Mouse (Mus musculus) lung, postnatal 10 days (tissue): Measurements from ENCODE around the gene Sgtb.

ENCODE experiments used
- DNase-seq: peaks from one replicate; pipeline ENCODE4 v3.0.0; 2021

The Sgtb gene

GRCm38 (mm10) chr13:104110526-104110925, 985 bp downstream of the Sgtb start:
- DNase-seq, result no peak

- DNase-seq, result no peak
Measured at GRCm38 (mm10) chr13:104112266-104112900, 2.8 kb downstream of the Sgtb start.

- no peak for DNase-seq
Measured at GRCm38 (mm10) chr13:104113782-104114181, 4.2 kb downstream of the Sgtb start.

DNA sequence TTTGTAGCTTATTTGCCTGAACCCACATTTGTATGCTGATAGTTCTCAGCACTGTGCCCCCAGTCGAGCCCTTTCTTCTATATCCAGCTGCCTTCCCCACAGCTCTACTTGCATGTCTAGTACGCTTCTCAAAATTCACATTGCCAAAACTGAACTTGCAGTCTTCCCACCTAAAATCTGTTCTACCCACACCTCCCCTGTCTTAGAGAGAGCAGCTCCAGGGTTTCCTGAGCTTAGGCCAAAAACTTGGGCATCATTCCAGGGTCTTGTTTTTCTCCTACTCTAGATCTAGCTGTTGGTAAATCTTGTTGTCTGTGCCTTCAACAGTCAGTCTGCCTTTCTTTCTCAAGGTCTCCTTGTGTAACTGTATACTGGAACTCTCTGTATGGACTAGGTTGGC, 5.3 kb downstream of the Sgtb start:
- DNase-seq, result no peak

GRCm38 (mm10) chr13:104122078-104122840, 12.7 kb downstream of the Sgtb start:
- peak; percentile 12 for DNase-seq

DNA sequence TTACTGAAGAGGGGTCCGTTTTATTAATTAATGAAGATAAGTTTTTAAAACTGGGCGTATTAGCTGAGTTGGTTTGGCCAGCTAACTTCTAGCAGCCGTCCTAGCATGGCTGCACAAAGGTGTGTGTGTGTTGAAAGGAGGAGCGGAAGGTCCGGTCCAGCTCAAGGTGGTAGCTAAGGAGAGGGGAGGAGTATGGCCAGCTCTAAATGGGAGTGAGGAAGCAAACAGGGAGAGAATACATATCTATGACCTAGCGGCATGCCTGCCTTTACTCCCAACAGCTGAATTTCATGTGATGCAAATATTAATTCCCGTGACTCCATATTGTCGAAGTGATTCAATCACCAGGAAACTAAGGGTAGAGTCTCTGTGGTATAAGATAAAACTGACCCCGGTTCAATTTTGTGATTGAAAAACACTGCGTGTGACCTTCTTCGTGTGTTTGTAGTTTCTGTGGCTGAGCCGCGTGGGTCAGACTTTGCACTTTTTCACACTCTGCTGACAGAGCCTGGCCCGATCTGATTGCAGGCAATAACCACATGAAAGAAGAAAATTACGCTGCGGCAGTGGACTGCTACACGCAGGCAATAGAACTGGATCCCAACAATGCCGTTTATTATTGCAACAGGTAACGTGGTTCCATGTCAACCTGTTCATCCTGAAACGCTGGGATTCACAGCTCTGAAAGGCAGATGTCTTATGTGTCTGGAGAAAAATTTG, 14.3 kb downstream of the Sgtb start:
- DNase-seq, result no peak

- DNase-seq, result no peak
Measured at GRCm38 (mm10) chr13:104132561-104132960, 23.0 kb downstream of the Sgtb start.

DNA sequence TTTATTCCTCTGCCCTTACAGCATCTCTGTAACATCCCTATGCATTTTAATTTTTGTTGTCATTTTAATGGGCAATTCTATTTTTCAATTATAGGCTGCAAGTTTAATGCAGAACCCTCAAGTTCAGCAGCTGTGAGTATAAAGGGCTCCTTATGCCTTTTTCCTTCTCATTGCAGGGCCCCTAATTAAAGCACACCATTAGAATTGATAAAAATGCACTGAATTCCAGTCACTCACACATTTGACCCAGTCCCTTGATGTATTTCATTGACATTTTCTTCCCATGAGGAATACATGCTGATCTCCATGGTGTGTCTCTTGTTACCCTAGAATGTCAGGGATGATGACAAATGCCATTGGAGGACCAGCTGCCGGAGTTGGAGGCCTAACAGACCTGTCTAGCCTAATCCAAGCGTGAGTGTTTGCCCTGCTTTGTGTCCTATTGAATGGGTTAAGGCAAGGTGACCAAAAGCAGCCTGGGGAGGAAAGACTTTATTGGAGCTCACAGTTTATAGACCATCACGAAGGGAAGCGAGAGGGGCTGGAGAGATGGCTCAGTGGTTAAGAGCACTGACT, 25.1 kb downstream of the Sgtb start:
- DNase-seq, result no peak

GRCm38 (mm10) chr13:104139369-104140209, 30.0 kb downstream of the Sgtb start:
- DNase-seq, result peak; percentile 89

- DNase-seq, result no peak
Measured at GRCm38 (mm10) chr13:104144871-104145270, 35.3 kb downstream of the Sgtb start.

DNA sequence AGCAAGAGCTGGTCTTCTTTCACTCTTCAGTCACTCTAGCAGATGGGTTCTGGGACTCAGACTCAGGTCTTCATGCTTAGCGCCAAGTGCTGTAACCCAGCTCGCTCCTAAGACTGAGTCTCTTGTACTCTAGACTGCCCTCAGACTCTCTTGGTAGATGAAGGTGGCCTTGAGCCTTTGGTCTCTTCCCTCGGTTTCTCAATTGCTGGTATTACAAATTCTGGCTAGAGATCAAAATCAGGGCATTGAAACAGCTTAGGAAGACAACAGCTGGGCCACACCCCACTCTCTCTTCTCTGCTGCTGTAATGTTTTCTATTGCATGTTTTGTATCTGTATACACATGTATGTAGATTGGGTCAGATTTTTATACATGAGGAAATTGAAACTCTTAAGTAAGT, 36.1 kb downstream of the Sgtb start:
- DNase-seq, result no peak

DNA sequence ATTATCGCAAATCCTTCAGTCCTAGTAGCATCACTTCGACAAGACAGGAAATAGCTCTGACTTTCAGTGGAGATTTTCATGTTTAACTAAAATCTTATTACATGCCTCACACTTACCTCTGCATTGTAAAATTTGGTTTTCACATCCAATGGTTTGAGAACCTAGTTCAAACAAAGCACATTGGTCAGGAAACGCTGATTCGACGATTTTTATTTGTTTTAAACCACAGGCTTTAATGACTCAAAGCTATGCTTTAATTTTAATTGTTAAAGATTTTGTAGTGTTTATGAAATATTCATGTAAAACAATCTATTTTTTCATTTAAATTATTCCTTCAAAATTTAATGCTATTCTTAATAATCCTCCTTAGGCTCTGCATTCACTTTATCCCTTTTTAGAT, 44.6 kb downstream of the Sgtb start:
- DNase-seq, result no peak

DNA sequence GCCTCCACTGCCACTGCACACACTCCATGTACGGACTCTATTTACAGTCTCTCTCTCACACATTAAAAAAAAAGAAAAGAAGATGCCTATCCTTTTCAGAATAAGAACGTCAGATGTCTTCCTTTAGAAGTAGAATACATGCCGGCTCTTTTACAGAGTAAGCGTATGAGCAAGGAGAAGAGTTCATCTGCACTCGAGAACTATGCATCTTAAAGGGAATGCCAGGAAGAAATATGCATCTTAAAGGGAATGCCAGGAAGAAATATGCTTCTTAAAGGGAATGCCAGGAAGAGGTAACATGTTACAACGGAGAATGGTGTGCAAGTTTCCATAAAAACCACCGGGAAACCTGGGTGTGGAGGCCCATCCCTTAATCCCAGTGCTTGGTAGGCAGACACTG, 45.6 kb downstream of the Sgtb start:
- DNase-seq, result no peak

DNA sequence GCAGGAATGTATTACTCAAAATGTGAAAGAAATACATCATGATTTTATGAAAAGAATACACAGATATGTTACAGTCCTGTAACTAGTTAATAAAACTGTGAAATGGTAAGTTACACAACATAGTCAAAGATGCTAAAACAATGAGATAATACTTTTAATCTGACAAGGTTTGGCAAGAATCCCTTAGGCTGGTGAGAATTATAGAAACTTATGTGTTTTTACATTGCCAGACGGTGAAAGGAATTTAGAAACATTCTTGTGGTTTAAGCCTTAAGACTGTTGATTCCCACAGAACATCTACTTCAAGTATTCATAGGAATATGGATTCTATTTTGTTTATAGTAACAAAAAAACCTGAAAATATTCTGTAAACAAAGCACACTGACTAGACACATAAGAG, 46.1 kb downstream of the Sgtb start:
- DNase-seq, result no peak

- no peak for DNase-seq
Measured at GRCm38 (mm10) chr13:104171711-104172110, 62.2 kb downstream of the Sgtb start.

DNA sequence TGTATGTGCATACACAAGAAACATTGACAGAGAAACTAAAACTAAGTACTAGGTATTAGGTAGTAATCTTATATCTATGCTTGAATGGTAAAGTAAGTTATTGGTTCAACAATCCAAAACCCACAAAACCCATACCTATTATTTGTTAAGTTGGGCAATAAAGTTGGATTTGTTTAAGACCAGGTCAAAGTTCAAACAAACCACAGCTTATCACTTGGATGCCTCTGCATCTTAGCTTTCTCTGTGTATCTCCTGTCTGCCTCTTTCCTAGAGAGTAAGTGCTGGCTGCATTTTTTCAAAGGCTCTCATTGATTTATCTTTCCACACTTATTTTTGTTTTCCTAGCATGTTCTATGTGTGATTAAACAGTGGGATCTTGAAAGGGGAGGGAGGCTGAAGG, 63.0 kb downstream of the Sgtb start:
- no peak for DNase-seq

GRCm38 (mm10) chr13:104176874-104177273, 67.3 kb downstream of the Sgtb start:
- no peak for DNase-seq

GRCm38 (mm10) chr13:104177796-104178649, 68.5 kb downstream of the Sgtb start, which contains the start of gene Trappc13:
Gene Trappc13 (minus strand): TSS chr13:104178469.
- no peak for DNase-seq

- DNase-seq, result peak; percentile 99
Measured at GRCm38 (mm10) chr13:104178650-104179121, 69.1 kb downstream of the Sgtb start, which contains the start of gene Trim23. Gene Trim23 (plus strand): TSS chr13:104178797.

GRCm38 (mm10) chr13:104179176-104179888, 69.8 kb downstream of the Sgtb start:
- no peak for DNase-seq

DNA sequence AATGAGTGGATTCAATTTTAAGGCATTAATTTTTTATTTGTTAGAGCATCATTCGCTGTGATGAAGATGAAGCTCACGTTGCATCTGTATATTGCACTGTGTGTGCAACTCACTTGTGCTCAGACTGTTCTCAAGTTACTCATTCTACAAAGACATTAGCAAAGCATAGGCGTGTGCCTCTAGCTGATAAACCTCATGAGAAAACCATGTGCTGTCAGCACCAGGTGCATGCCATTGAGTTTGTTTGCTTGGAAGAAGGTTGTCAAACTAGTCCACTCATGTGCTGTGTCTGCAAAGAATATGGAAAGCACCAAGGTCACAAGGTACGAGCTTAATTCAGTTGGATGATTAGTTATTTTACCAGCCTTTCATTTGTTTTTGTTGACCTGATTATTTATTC, 77.8 kb downstream of the Sgtb start:
- DNase-seq, result no peak
